Mouse (Mus musculus): Measurements from ENCODE around the gene Dnajb3. TPM values are rescaled to one million over a fixed set of nuclear protein-coding genes. Genes with fewer than 3 reads are reported as not detected.
"Not testable (repeated sequence)": the region's sequence is repeated elsewhere in the genome, so short reads cannot be mapped to it uniquely, and the experiment has no call there.

The Dnajb3 gene
- polyA plus RNA-seq, 1 experiment from 2014 or later = 9.6 TPM

DNA sequence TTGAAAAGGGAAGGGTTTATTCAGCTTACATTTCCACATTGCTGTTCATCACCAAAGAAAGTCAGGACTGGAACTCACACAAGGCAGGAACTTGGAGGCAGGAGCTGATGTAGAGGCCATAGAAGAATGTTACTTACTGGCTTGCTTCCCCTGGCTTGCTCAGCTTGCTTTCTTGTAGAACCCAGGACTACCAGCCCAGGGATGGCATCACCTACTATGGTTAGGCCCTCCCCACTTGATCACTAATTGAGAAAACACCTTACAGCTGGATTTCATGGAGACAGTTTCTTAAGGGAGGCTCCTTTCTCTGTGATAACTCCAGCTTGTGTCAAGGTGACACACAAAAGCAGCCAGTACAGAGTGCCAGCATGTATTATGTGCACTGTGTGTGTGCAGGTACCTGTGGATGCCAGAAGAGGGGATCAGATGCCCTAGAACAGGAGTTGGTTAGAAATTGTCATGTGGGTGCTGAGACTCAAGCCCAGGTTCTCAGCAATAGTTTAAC is 17.5 kb upstream of the Dnajb3 start:
- peaks cover 29% of the 10 kb centered on the region for H3K9me3 ChIP-seq (replicated peaks; ENCODE audit: control insufficient read depth, low read length)
- H3K27me3 ChIP-seq (ENCODE audit: control insufficient read depth, insufficient read depth, low read length); H3K27ac ChIP-seq (ENCODE audit: low read depth, low read length); H3K9ac ChIP-seq (ENCODE audit: low read depth, low read length); ATAC-seq (replicated peaks; ENCODE audit: insufficient number of reproducible peaks, low FRiP score, low TSS enrichment); H3K4me3 ChIP-seq (ENCODE audit: low read depth, low read length); H3K36me3 ChIP-seq (ENCODE audit: control insufficient read depth, insufficient read depth, low read length); H3K4me1 ChIP-seq (ENCODE audit: control insufficient read depth, insufficient read depth, low read length); H3K4me2 ChIP-seq: not testable (repeated sequence)

- H3K4me1 ChIP-seq (ENCODE audit: control insufficient read depth, insufficient read depth, low read length) = no peaks in the 10 kb centered on the region
Measured at GRCm38 (mm10) chr1:88222216-88222615, 16.6 kb upstream of the Dnajb3 start.

GRCm38 (mm10) chr1:88220336-88220735 is 14.8 kb upstream of the Dnajb3 start:
- Histone ChIP-seq H3K9me3 (replicated peaks; ENCODE audit: control insufficient read depth, low read length) (peaks cover 25% of the 10 kb centered on the region), H3K4me2 (no peak overlapping the region), H3K9ac (ENCODE audit: low read depth, low read length) (no peak overlapping the region), H3K4me1 (ENCODE audit: control insufficient read depth, insufficient read depth, low read length) (no peaks in the 10 kb centered on the region), H3K27me3 (ENCODE audit: control insufficient read depth, insufficient read depth, low read length) (no peaks in the 10 kb centered on the region), H3K27ac (ENCODE audit: low read depth, low read length) (no peak overlapping the region), H3K36me3 (ENCODE audit: control insufficient read depth, insufficient read depth, low read length) (no peaks in the 10 kb centered on the region), H3K4me3 (ENCODE audit: low read depth, low read length) (no peak overlapping the region)
- ATAC-seq (replicated peaks; ENCODE audit: insufficient number of reproducible peaks, low FRiP score, low TSS enrichment) = no peak

More at GRCm38 (mm10) chr1:88222216-88222615, 16.6 kb upstream of the Dnajb3 start:
- H3K9ac ChIP-seq (ENCODE audit: low read depth, low read length) = no peak overlapping the region
- no peak overlapping the region for H3K4me3 ChIP-seq (ENCODE audit: low read depth, low read length)
- H3K27me3 ChIP-seq (ENCODE audit: control insufficient read depth, insufficient read depth, low read length) = no peaks in the 10 kb centered on the region
- no peak overlapping the region for H3K4me2 ChIP-seq
- ATAC-seq (replicated peaks; ENCODE audit: insufficient number of reproducible peaks, low FRiP score, low TSS enrichment) = no peak
- WGBS (ENCODE audit: insufficient replicate concordance) = 38% methylated on average over 2 of the region's 2 CpGs
- H3K9me3 ChIP-seq (replicated peaks; ENCODE audit: control insufficient read depth, low read length) = peaks cover 26% of the 10 kb centered on the region
- H3K36me3 ChIP-seq (ENCODE audit: control insufficient read depth, insufficient read depth, low read length) = no peaks in the 10 kb centered on the region
- no peak overlapping the region for H3K27ac ChIP-seq (ENCODE audit: low read depth, low read length)

GRCm38 (mm10) chr1:88219054-88219453 is 13.5 kb upstream of the Dnajb3 start:
- 18% methylated on average over 1 of the region's 1 CpGs for WGBS (ENCODE audit: insufficient replicate concordance)

GRCm38 (mm10) chr1:88218591-88218990 is 13.0 kb upstream of the Dnajb3 start:
- H3K27ac ChIP-seq (ENCODE audit: low read depth, low read length) = no peak overlapping the region

More at GRCm38 (mm10) chr1:88219054-88219453, 13.5 kb upstream of the Dnajb3 start:
- H3K9ac ChIP-seq (ENCODE audit: low read depth, low read length) = no peak overlapping the region
- no peak overlapping the region for H3K27ac ChIP-seq (ENCODE audit: low read depth, low read length)
- H3K36me3 ChIP-seq (ENCODE audit: control insufficient read depth, insufficient read depth, low read length) = no peaks in the 10 kb centered on the region
- H3K4me3 ChIP-seq (ENCODE audit: low read depth, low read length) = no peak overlapping the region
- H3K9me3 ChIP-seq (replicated peaks; ENCODE audit: control insufficient read depth, low read length) = peaks cover 34% of the 10 kb centered on the region
- H3K4me2 ChIP-seq = no peak overlapping the region
- H3K4me1 ChIP-seq (ENCODE audit: control insufficient read depth, insufficient read depth, low read length) = no peaks in the 10 kb centered on the region
- H3K27me3 ChIP-seq (ENCODE audit: control insufficient read depth, insufficient read depth, low read length) = no peaks in the 10 kb centered on the region
- ATAC-seq (replicated peaks; ENCODE audit: insufficient number of reproducible peaks, low FRiP score, low TSS enrichment) = no peak

DNA sequence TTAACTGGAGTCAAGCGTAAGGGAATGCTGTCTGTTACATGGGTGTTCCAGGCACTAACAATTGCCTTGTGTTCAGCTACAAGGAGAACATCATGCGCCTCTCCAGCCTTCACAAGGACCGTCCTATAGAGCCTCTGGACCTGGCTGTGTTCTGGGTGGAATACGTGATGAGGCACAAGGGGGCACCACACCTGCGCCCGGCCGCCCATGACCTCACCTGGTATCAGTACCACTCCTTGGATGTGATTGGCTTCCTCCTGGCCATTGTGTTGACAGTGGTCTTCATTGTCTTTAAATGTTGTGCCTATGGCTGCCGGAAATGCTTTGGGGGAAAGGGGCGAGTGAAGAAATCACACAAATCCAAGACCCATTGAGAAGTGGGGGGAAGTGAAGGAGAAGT is 12.5 kb upstream of the Dnajb3 start:
- 68% methylated on average over 9 of the region's 9 CpGs for WGBS (ENCODE audit: insufficient replicate concordance)
- no peak for ATAC-seq (replicated peaks; ENCODE audit: insufficient number of reproducible peaks, low FRiP score, low TSS enrichment)

More at GRCm38 (mm10) chr1:88218591-88218990, 13.0 kb upstream of the Dnajb3 start:
- no peak for ATAC-seq (replicated peaks; ENCODE audit: insufficient number of reproducible peaks, low FRiP score, low TSS enrichment)
- H3K9ac ChIP-seq (ENCODE audit: low read depth, low read length) = no peak overlapping the region
- no peaks in the 10 kb centered on the region for H3K27me3 ChIP-seq (ENCODE audit: control insufficient read depth, insufficient read depth, low read length)
- no peaks in the 10 kb centered on the region for H3K36me3 ChIP-seq (ENCODE audit: control insufficient read depth, insufficient read depth, low read length)
- H3K4me3 ChIP-seq (ENCODE audit: low read depth, low read length) = no peak overlapping the region
- no peak overlapping the region for H3K4me2 ChIP-seq
- 49% methylated on average over 4 of the region's 4 CpGs for WGBS (ENCODE audit: insufficient replicate concordance)
- no peaks in the 10 kb centered on the region for H3K4me1 ChIP-seq (ENCODE audit: control insufficient read depth, insufficient read depth, low read length)
- peaks cover 39% of the 10 kb centered on the region for H3K9me3 ChIP-seq (replicated peaks; ENCODE audit: control insufficient read depth, low read length)

DNA sequence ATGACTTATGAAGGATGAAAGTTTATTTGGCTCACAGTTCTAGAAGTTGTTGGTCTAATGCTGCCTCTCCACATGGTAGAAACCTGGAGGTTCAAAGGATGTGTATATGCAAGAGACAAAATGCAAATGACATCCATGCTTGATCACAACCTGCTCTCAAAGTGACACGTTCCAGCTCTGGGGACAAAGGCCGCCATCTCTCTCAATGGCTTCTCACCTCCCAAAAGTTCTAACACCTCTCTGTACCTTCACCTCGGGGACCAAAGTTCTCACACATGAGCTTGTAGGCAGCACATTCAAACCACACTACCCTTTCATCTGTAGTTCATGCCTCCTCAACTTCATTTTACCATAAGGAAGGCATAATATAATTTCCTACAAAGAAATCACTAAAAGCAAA is 12.0 kb upstream of the Dnajb3 start:
- no peak for ATAC-seq (replicated peaks; ENCODE audit: insufficient number of reproducible peaks, low FRiP score, low TSS enrichment)
- H3K9me3 ChIP-seq (replicated peaks; ENCODE audit: control insufficient read depth, low read length) = peaks cover 49% of the 10 kb centered on the region

More for the DNA sequence above, 12.5 kb upstream of the Dnajb3 start:
- Histone ChIP-seq H3K4me3 (ENCODE audit: low read depth, low read length) (no peak overlapping the region), H3K27me3 (ENCODE audit: control insufficient read depth, insufficient read depth, low read length) (no peaks in the 10 kb centered on the region), H3K27ac (ENCODE audit: low read depth, low read length) (no peak overlapping the region), H3K36me3 (ENCODE audit: control insufficient read depth, insufficient read depth, low read length) (no peaks in the 10 kb centered on the region), H3K9me3 (replicated peaks; ENCODE audit: control insufficient read depth, low read length) (peaks cover 44% of the 10 kb centered on the region), H3K9ac (ENCODE audit: low read depth, low read length) (no peak overlapping the region), H3K4me1 (ENCODE audit: control insufficient read depth, insufficient read depth, low read length) (no peaks in the 10 kb centered on the region), H3K4me2 (no peak overlapping the region)

GRCm38 (mm10) chr1:88217144-88217543 is 11.6 kb upstream of the Dnajb3 start:
- H3K4me3 ChIP-seq (ENCODE audit: low read depth, low read length) = no peak overlapping the region
- H3K4me1 ChIP-seq (ENCODE audit: control insufficient read depth, insufficient read depth, low read length) = no peaks in the 10 kb centered on the region
- H3K27ac ChIP-seq (ENCODE audit: low read depth, low read length) = no peak overlapping the region
- H3K9ac ChIP-seq (ENCODE audit: low read depth, low read length) = no peak overlapping the region
- H3K27me3 ChIP-seq (ENCODE audit: control insufficient read depth, insufficient read depth, low read length) = no peaks in the 10 kb centered on the region
- H3K4me2 ChIP-seq = no peak overlapping the region
- 53% methylated on average over 2 of the region's 2 CpGs for WGBS (ENCODE audit: insufficient replicate concordance)
- no peak for ATAC-seq (replicated peaks; ENCODE audit: insufficient number of reproducible peaks, low FRiP score, low TSS enrichment)
- no peaks in the 10 kb centered on the region; the same call in 1 of the 2 replicates for H3K36me3 ChIP-seq (ENCODE audit: control insufficient read depth, insufficient read depth, low read length)
- H3K9me3 ChIP-seq (replicated peaks; ENCODE audit: control insufficient read depth, low read length) = peaks cover 52% of the 10 kb centered on the region

More for the DNA sequence above, 12.0 kb upstream of the Dnajb3 start:
- Histone ChIP-seq H3K27ac (ENCODE audit: low read depth, low read length) (no peak overlapping the region), H3K9ac (ENCODE audit: low read depth, low read length) (no peak overlapping the region), H3K36me3 (ENCODE audit: control insufficient read depth, insufficient read depth, low read length) (no peaks in the 10 kb centered on the region), H3K4me1 (ENCODE audit: control insufficient read depth, insufficient read depth, low read length) (no peaks in the 10 kb centered on the region), H3K4me3 (ENCODE audit: low read depth, low read length) (no peak overlapping the region), H3K4me2 (no peak overlapping the region), H3K27me3 (ENCODE audit: control insufficient read depth, insufficient read depth, low read length) (no peaks in the 10 kb centered on the region)
- 33% methylated on average over 3 of the region's 3 CpGs for WGBS (ENCODE audit: insufficient replicate concordance)

- Histone ChIP-seq H3K4me1 (ENCODE audit: control insufficient read depth, insufficient read depth, low read length) (no peaks in the 10 kb centered on the region), H3K9me3 (replicated peaks; ENCODE audit: control insufficient read depth, low read length) (peaks cover 57% of the 10 kb centered on the region), H3K27ac (ENCODE audit: low read depth, low read length) (no peak overlapping the region), H3K9ac (ENCODE audit: low read depth, low read length) (no peak overlapping the region), H3K36me3 (ENCODE audit: control insufficient read depth, insufficient read depth, low read length) (peaks cover 2% of the 10 kb centered on the region; the same call in 1 of the 2 replicates), H3K4me3 (ENCODE audit: low read depth, low read length) (no peak overlapping the region), H3K4me2 (no peak overlapping the region), H3K27me3 (ENCODE audit: control insufficient read depth, insufficient read depth, low read length) (no peaks in the 10 kb centered on the region)
- 49% methylated on average over 2 of the region's 2 CpGs for WGBS (ENCODE audit: insufficient replicate concordance)
- ATAC-seq (replicated peaks; ENCODE audit: insufficient number of reproducible peaks, low FRiP score, low TSS enrichment) = no peak
Measured at GRCm38 (mm10) chr1:88216551-88216950, 11.0 kb upstream of the Dnajb3 start.
